Mouse (Mus musculus) kidney, embryonic 14.5 days (tissue): Measurements from ENCODE around the gene Zmat3. TPM values are rescaled to one million over a fixed set of nuclear protein-coding genes. Genes with fewer than 3 reads are reported as not detected.

ENCODE experiments used
- ATAC-seq: fragments of 200-750 bp; cut with Nextera tagmentation; 2 replicates; pipeline ENCODE4 v1.8.0; 2017; ENCODE audit warnings: moderate number of reproducible peaks, mild to moderate bottlenecking, moderate TSS enrichment, moderate library complexity; ENCODE audit not compliant: low FRiP score, low TSS enrichment
- H3K27ac ChIP-seq: fragments of 300-500 bp; sonication (generic); 2 replicates; pipeline ENCODE4 v1.5.1; 2014; ENCODE audit warnings: low read depth, mild to moderate bottlenecking, low read length, moderate library complexity, mixed read lengths
- H3K27me3 ChIP-seq: fragments of 300-500 bp; sonication (generic); 2 replicates; pipeline ENCODE4 v1.6.1; 2014; ENCODE audit warnings: mild to moderate bottlenecking, low read length; ENCODE audit not compliant: control insufficient read depth, insufficient read depth
- H3K36me3 ChIP-seq: fragments of 300-500 bp; sonication (generic); 2 replicates; pipeline ENCODE4 v1.6.1; 2014; ENCODE audit warnings: low read length, mixed read lengths; ENCODE audit not compliant: control insufficient read depth, insufficient read depth
- H3K4me1 ChIP-seq: fragments of 300-500 bp; sonication (generic); 2 replicates; pipeline ENCODE4 v1.6.1; 2014; ENCODE audit warnings: low read length, mixed read lengths; ENCODE audit not compliant: control insufficient read depth, insufficient read depth
- H3K4me2 ChIP-seq: fragments of 300-500 bp; sonication (generic); replicated peaks from 2 replicates; pipeline ENCODE4 v1.6.1; 2014; ENCODE audit warnings: low read depth, mild to moderate bottlenecking, low read length
- H3K4me3 ChIP-seq: fragments of 300-500 bp; sonication (generic); 2 replicates; pipeline ENCODE4 v1.5.1; 2014; ENCODE audit warnings: mild to moderate bottlenecking, low read length
- H3K9ac ChIP-seq: fragments of 300-500 bp; sonication (generic); 2 replicates; pipeline ENCODE4 v1.6.1; 2014; ENCODE audit warnings: low read depth, mild to moderate bottlenecking, low read length, moderate library complexity
- H3K9me3 ChIP-seq: fragments of 300-500 bp; sonication (generic); 2 replicates; pipeline ENCODE4 v1.6.1; 2016; ENCODE audit warnings: low read length; ENCODE audit not compliant: control insufficient read depth
- WGBS: fragments of 180-500 bp; shearing (Covaris S2); extraction: QIAGEN DNeasy Blood & Tissue Kit; methylation state at CpG from one replicate; pipeline ENCODE4 v1.1.7; 2014; 5-methylcytosine and 5-hydroxymethylcytosine counted together
- polyA plus RNA-seq: library from polyadenylated mRNA; unstranded; fragments of >200 nt; fragmentation: Nextera tagmentation; extraction: Ambion mirVana; gene quantifications from 2 replicates; pipeline ENCODE4 v1.2.1, GENCODE M21; 2014

Gene Zmat3
- polyA plus RNA-seq, 1 experiment from 2014 or later: 6.9 TPM

DNA sequence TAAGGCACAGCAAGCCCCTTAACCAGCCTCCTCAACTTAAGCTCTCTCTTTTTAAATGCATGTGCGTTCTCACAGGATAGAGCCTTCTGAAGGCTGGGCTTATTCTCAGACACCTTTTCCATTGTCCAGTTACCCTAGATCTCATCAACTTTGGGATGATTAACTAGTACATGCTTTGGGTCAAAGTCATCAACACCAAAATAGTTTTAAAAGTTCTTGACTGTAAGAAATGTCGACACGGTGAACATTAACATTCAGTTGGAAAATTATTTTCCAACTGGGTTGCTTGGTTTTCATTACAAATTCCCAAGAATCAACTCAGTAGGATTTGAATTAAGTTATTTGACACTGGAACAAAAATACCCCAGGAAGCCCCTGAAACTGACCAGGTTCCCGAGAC is 27.0 kb upstream of the Zmat3 start:
- ATAC-seq: no peak
- H3K27me3 ChIP-seq: no peaks in the 10 kb centered on the region
- H3K4me2 ChIP-seq: no peak overlapping the region

DNA sequence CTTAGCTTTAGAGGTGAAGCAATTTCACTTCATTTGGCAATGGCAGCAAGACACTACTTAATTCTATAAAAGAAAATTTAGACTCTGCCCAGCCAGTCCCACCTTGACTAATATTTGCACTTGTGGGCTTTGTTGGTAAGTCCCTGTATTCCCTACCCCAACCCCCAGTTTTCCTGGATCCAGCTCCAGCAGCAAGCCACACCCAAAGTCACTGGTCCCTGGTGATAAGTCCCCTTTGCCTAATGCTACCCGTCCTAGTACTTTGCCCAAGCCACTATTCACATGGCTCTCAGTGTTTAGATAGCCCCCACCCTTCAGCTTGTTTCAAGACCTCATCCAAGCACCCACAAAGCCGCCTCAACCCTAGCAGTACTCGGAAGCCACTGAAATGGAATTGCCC is 15.7 kb upstream of the Zmat3 start:
- no peaks in the 10 kb centered on the region for H3K4me1 ChIP-seq
- 76% methylated on average over 3 of the region's 3 CpGs for WGBS

More for the DNA sequence above, 27.0 kb upstream of the Zmat3 start:
- Histone ChIP-seq H3K36me3 (no peaks in the 10 kb centered on the region), H3K4me1 (no peaks in the 10 kb centered on the region), H3K4me3 (no peak overlapping the region), H3K9ac (no peak overlapping the region), H3K9me3 (no peaks in the 10 kb centered on the region), H3K27ac (no peak overlapping the region)
- 93% methylated on average over 4 of the region's 4 CpGs for WGBS

DNA sequence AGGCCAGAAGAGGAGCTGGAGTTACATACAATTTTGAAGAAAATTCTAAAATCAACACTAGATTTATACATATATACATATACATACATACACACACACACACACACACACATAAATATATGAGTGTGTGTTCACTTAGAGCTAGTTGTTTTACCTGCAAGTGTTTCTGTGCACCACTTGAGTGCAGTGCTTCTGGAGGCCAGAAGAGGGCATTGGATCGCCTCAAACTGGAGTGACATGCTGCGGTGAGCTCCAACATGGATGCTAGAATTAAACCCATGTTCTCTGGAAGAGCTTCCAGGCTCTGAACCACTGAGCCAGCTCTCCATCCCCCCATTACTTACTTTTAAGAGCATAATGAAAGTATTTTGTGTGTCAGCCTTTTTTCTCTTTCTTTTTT is 14.1 kb upstream of the Zmat3 start:
- Histone ChIP-seq H3K4me1 (no peaks in the 10 kb centered on the region), H3K9ac (no peak overlapping the region), H3K27ac (no peak overlapping the region), H3K4me2 (no peak overlapping the region), H3K36me3 (no peaks in the 10 kb centered on the region), H3K27me3 (no peaks in the 10 kb centered on the region), H3K4me3 (no peak overlapping the region), H3K9me3 (no peaks in the 10 kb centered on the region)
- WGBS: 30% methylated on average over 2 of the region's 2 CpGs
- ATAC-seq: no peak

More for the DNA sequence above, 15.7 kb upstream of the Zmat3 start:
- H3K9me3 ChIP-seq: no peaks in the 10 kb centered on the region
- H3K9ac ChIP-seq: no peak overlapping the region
- ATAC-seq: no peak
- H3K4me2 ChIP-seq: no peak overlapping the region
- H3K27me3 ChIP-seq: no peaks in the 10 kb centered on the region
- no peak overlapping the region for H3K27ac ChIP-seq
- H3K4me3 ChIP-seq: no peak overlapping the region
- H3K36me3 ChIP-seq: no peaks in the 10 kb centered on the region

- 84% methylated on average over 6 of the region's 6 CpGs for WGBS
Measured at GRCm38 (mm10) chr3:32373236-32373635, 7.4 kb upstream of the Zmat3 start.

DNA sequence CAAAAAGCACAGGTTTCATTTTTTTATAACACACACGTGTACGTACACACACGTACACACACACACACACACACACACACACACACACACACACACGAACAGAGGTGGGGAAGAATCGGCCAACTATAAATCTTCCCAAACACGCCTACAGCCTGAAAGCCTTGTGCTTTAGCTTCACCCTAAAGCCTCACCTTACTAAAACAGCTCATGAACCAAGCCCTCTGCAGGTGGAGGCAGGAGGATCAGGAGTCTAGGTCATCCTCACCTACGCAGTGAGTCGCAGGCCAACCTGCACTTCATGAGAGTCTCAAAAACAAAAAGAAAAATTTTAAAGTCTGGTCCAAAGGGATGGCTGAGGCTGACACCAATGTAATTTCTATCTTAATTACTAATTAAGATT is 6.7 kb upstream of the Zmat3 start:
- Histone ChIP-seq H3K27ac (no peak overlapping the region), H3K9me3 (no peaks in the 10 kb centered on the region), H3K4me3 (no peak overlapping the region), H3K9ac (no peak overlapping the region), H3K4me2 (no peak overlapping the region), H3K27me3 (no peaks in the 10 kb centered on the region), H3K36me3 (no peaks in the 10 kb centered on the region), H3K4me1 (no peaks in the 10 kb centered on the region)
- WGBS: 77% methylated on average over 8 of the region's 8 CpGs
- ATAC-seq: no peak

More at GRCm38 (mm10) chr3:32373236-32373635, 7.4 kb upstream of the Zmat3 start:
- H3K4me1 ChIP-seq: no peaks in the 10 kb centered on the region
- H3K4me2 ChIP-seq: no peak overlapping the region
- H3K27ac ChIP-seq: no peak overlapping the region
- no peak for ATAC-seq
- no peak overlapping the region for H3K4me3 ChIP-seq
- no peaks in the 10 kb centered on the region for H3K36me3 ChIP-seq
- no peaks in the 10 kb centered on the region for H3K9me3 ChIP-seq
- no peak overlapping the region for H3K9ac ChIP-seq
- H3K27me3 ChIP-seq: no peaks in the 10 kb centered on the region

DNA sequence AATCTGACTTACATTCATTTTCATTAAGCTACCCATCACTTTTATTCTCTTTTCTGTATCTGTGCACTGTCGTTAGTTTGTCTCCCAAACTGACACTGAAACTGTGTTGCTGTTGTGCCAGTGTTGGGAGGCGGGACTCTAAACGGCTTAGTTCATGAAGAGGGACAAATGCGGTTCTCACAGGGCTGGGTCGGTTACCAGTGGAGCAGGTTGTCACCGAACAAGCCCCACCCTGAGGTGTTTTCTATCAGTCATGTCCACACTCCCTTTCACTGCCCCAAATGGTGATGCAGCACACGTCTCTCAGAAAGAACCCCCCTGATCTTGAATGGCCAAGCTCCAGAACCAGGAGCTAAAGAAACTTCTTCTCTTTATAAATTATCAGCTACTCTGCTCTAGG is 6.1 kb upstream of the Zmat3 start:
- 78% methylated on average over 7 of the region's 7 CpGs for WGBS
- no peaks in the 10 kb centered on the region for H3K9me3 ChIP-seq
- no peaks in the 10 kb centered on the region for H3K36me3 ChIP-seq
- no peak overlapping the region for H3K27ac ChIP-seq
- H3K4me2 ChIP-seq: no peak overlapping the region
- no peak overlapping the region for H3K4me3 ChIP-seq
- no peak for ATAC-seq
- no peaks in the 10 kb centered on the region for H3K27me3 ChIP-seq
- H3K4me1 ChIP-seq: no peaks in the 10 kb centered on the region
- no peak overlapping the region for H3K9ac ChIP-seq

DNA sequence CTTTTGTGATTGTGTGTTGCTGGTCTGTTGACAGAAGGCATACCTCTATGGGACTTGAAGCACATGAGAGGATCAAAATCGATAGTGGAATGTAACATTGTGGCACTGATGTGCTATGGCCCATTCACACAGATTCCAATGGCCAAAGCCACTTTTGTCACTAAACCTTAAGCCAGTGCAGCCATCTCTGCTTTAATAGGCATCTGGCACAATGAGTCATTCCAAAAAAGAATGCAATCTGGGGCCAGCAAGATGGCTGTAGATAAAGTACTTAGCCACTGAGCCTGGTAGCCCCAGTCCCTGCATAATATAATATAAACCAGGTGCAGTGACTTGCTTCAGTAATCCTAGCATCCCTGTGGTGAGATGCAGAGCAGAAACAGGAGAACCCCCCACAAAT is 1.7 kb upstream of the Zmat3 start:
- no peak overlapping the region for H3K4me2 ChIP-seq
- H3K36me3 ChIP-seq: no peaks in the 10 kb centered on the region
- H3K27ac ChIP-seq: no peak overlapping the region
- no peak overlapping the region for H3K4me3 ChIP-seq
- peaks cover 9% of the 10 kb centered on the region; the same call in 1 of the 2 replicates for H3K4me1 ChIP-seq
- no peak overlapping the region for H3K9ac ChIP-seq
- WGBS: 93% methylated on average over 1 of the region's 1 CpGs
- ATAC-seq: no peak
- H3K9me3 ChIP-seq: no peaks in the 10 kb centered on the region
- no peaks in the 10 kb centered on the region; the same call in 1 of the 2 replicates for H3K27me3 ChIP-seq

GRCm38 (mm10) chr3:32366246-32366734 is 476 bp upstream of the Zmat3 start:
- Histone ChIP-seq H3K4me2 (peak overlapping the region; percentile 84), H3K36me3 (no peaks in the 10 kb centered on the region), H3K9me3 (no peaks in the 10 kb centered on the region), H3K27me3 (no peaks in the 10 kb centered on the region; the same call in 1 of the 2 replicates), H3K9ac (no peak overlapping the region), H3K4me1 (peaks cover 10% of the 10 kb centered on the region; the same call in 1 of the 2 replicates), H3K27ac (no peak overlapping the region), H3K4me3 (peak overlapping the region; percentile 93)
- WGBS: 63% methylated on average over 17 of the region's 17 CpGs
- ATAC-seq: 0 out of 2 replicates have a peak, but pooled peaks have one; percentile 9

- WGBS: 2% methylated on average over 50 of the region's 54 CpGs
- H3K4me2 ChIP-seq: peak overlapping the region; percentile 84
- peaks cover 12% of the 10 kb centered on the region; the same call in 1 of the 2 replicates for H3K4me1 ChIP-seq
- H3K9me3 ChIP-seq: no peaks in the 10 kb centered on the region
- peak overlapping the region; percentile 75 for H3K9ac ChIP-seq
- no peaks in the 10 kb centered on the region; the same call in 1 of the 2 replicates for H3K27me3 ChIP-seq
- ATAC-seq: peak; percentile 65
- peak overlapping the region; percentile 93 for H3K4me3 ChIP-seq
- peak overlapping the region; percentile 51; the same call in 1 of the 2 replicates for H3K27ac ChIP-seq
- H3K36me3 ChIP-seq: no peaks in the 10 kb centered on the region
Measured at GRCm38 (mm10) chr3:32364841-32365545, 821 bp downstream of the Zmat3 start.
